Mouse (Mus musculus): Measurements from ENCODE around the gene Rsad1. TPM values are rescaled to one million over a fixed set of nuclear protein-coding genes. Genes with fewer than 3 reads are reported as not detected.
A peak's percentile ranks its signal among the peaks of the same experiment; 100 is the strongest.

Gene Rsad1
- polyA plus RNA-seq, 1 experiment = 4.2 TPM

- Histone ChIP-seq H3K4me3 (ENCODE audit: insufficient read depth, low read depth, low read length) (no peak overlapping the region), H3K27ac (replicated peaks; ENCODE audit: low read depth, low read length) (no peak overlapping the region), H3K4me1 (ENCODE audit: control insufficient read depth, insufficient read depth, insufficient read length, low read length) (no peaks in the 10 kb centered on the region)
These were observed 15.9 kb downstream of the Rsad1 start for GRCm38 (mm10) chr11:94533171-94533570.

- Histone ChIP-seq H3K27ac (replicated peaks; ENCODE audit: low read depth, low read length) (no peak overlapping the region), H3K4me1 (ENCODE audit: control insufficient read depth, insufficient read depth, insufficient read length, low read length) (no peaks in the 10 kb centered on the region), H3K4me3 (ENCODE audit: insufficient read depth, low read depth, low read length) (no peak overlapping the region)
These were observed 20.2 kb downstream of the Rsad1 start for GRCm38 (mm10) chr11:94528879-94529278.

- Histone ChIP-seq H3K4me3 (ENCODE audit: insufficient read depth, low read depth, low read length) (no peak overlapping the region), H3K4me1 (ENCODE audit: control insufficient read depth, insufficient read depth, insufficient read length, low read length) (no peaks in the 10 kb centered on the region), H3K27ac (replicated peaks; ENCODE audit: low read depth, low read length) (no peak overlapping the region)
These were observed 22.7 kb downstream of the Rsad1 start for GRCm38 (mm10) chr11:94526171-94526879.

GRCm38 (mm10) chr11:94521219-94521843, 27.7 kb downstream of the Rsad1 start, which contains the start of gene Mycbpap:
Mycbpap (minus strand) TSS chr11:94521742.
- Histone ChIP-seq H3K4me3 (ENCODE audit: insufficient read depth, low read depth, low read length) (peak within 1 kb of the TSS; percentile 55), H3K27ac (replicated peaks; ENCODE audit: low read depth, low read length) (no peak within 1 kb of the TSS), H3K4me1 (ENCODE audit: control insufficient read depth, insufficient read depth, insufficient read length, low read length) (no peaks in the 10 kb centered on the region)

- Histone ChIP-seq H3K27ac (replicated peaks; ENCODE audit: low read depth, low read length) (no peak overlapping the region), H3K4me1 (ENCODE audit: control insufficient read depth, insufficient read depth, insufficient read length, low read length) (no peaks in the 10 kb centered on the region), H3K4me3 (ENCODE audit: insufficient read depth, low read depth, low read length) (no peak overlapping the region)
These were observed 35.6 kb downstream of the Rsad1 start for GRCm38 (mm10) chr11:94513452-94513851.

GRCm38 (mm10) chr11:94508976-94509375, 40.1 kb downstream of the Rsad1 start:
- Histone ChIP-seq H3K4me1 (ENCODE audit: control insufficient read depth, insufficient read depth, insufficient read length, low read length) (no peaks in the 10 kb centered on the region), H3K27ac (replicated peaks; ENCODE audit: low read depth, low read length) (no peak overlapping the region), H3K4me3 (ENCODE audit: insufficient read depth, low read depth, low read length) (no peak overlapping the region)

- peaks cover 6% of the 10 kb centered on the region for H3K4me1 ChIP-seq (ENCODE audit: control insufficient read depth, insufficient read depth, insufficient read length, low read length)
- H3K4me3 ChIP-seq (ENCODE audit: insufficient read depth, low read depth, low read length) = no peak overlapping the region
- H3K27ac ChIP-seq (replicated peaks; ENCODE audit: low read depth, low read length) = no peak overlapping the region
These were observed 47.6 kb downstream of the Rsad1 start for GRCm38 (mm10) chr11:94501482-94501881.

- H3K4me3 ChIP-seq (ENCODE audit: insufficient read depth, low read depth, low read length) = no peak overlapping the region
- no peak overlapping the region for H3K27ac ChIP-seq (replicated peaks; ENCODE audit: low read depth, low read length)
- peaks cover 6% of the 10 kb centered on the region for H3K4me1 ChIP-seq (ENCODE audit: control insufficient read depth, insufficient read depth, insufficient read length, low read length)
These were observed 48.7 kb downstream of the Rsad1 start for GRCm38 (mm10) chr11:94500362-94500761.

GRCm38 (mm10) chr11:94499661-94500152, 49.3 kb downstream of the Rsad1 start, which contains the start of gene Epn3:
Epn3 (minus strand) TSS chr11:94499974.
- no peak within 1 kb of the TSS for H3K27ac ChIP-seq (replicated peaks; ENCODE audit: low read depth, low read length)
- H3K4me3 ChIP-seq (ENCODE audit: insufficient read depth, low read depth, low read length) = 0 out of 2 replicates have a peak within 1 kb of the TSS, but pooled peaks have one; percentile 10
- H3K4me1 ChIP-seq (ENCODE audit: control insufficient read depth, insufficient read depth, insufficient read length, low read length) = peaks cover 6% of the 10 kb centered on the region

- no peak overlapping the region for H3K4me3 ChIP-seq (ENCODE audit: insufficient read depth, low read depth, low read length)
- H3K4me1 ChIP-seq (ENCODE audit: control insufficient read depth, insufficient read depth, insufficient read length, low read length) = peaks cover 6% of the 10 kb centered on the region
- H3K27ac ChIP-seq (replicated peaks; ENCODE audit: low read depth, low read length) = no peak overlapping the region
These were observed 50.0 kb downstream of the Rsad1 start for GRCm38 (mm10) chr11:94499035-94499434.

GRCm38 (mm10) chr11:94498093-94498996, 50.7 kb downstream of the Rsad1 start:
- no peak overlapping the region for H3K27ac ChIP-seq (replicated peaks; ENCODE audit: low read depth, low read length)
- peaks cover 6% of the 10 kb centered on the region for H3K4me1 ChIP-seq (ENCODE audit: control insufficient read depth, insufficient read depth, insufficient read length, low read length)
- H3K4me3 ChIP-seq (ENCODE audit: insufficient read depth, low read depth, low read length) = no peak overlapping the region

GRCm38 (mm10) chr11:94495415-94495814, 53.6 kb downstream of the Rsad1 start:
- Histone ChIP-seq H3K4me3 (ENCODE audit: insufficient read depth, low read depth, low read length) (no peak overlapping the region), H3K4me1 (ENCODE audit: control insufficient read depth, insufficient read depth, insufficient read length, low read length) (peaks cover 4% of the 10 kb centered on the region), H3K27ac (replicated peaks; ENCODE audit: low read depth, low read length) (no peak overlapping the region)

- Histone ChIP-seq H3K27ac (replicated peaks; ENCODE audit: low read depth, low read length) (no peak overlapping the region), H3K4me3 (ENCODE audit: insufficient read depth, low read depth, low read length) (no peak overlapping the region), H3K4me1 (ENCODE audit: control insufficient read depth, insufficient read depth, insufficient read length, low read length) (no peaks in the 10 kb centered on the region)
These were observed 57.3 kb downstream of the Rsad1 start for GRCm38 (mm10) chr11:94491749-94492099.

- Histone ChIP-seq H3K27ac (replicated peaks; ENCODE audit: low read depth, low read length) (no peak overlapping the region), H3K4me1 (ENCODE audit: control insufficient read depth, insufficient read depth, insufficient read length, low read length) (no peaks in the 10 kb centered on the region), H3K4me3 (ENCODE audit: insufficient read depth, low read depth, low read length) (peak overlapping the region; percentile 54)
These were observed 57.9 kb downstream of the Rsad1 start for GRCm38 (mm10) chr11:94491035-94491748.
